Mouse (Mus musculus): ENCODE measurements around the gene Slc4a1. TPM values are rescaled to one million over a fixed set of nuclear protein-coding genes. Genes with fewer than 3 reads are reported as not detected.
A peak's percentile ranks its signal among the peaks of the same experiment; 100 is the strongest.

The Slc4a1 gene
- total and polyA plus RNA-seq, 3 experiments: 1.1 to 596 (median 2.9) TPM

DNA sequence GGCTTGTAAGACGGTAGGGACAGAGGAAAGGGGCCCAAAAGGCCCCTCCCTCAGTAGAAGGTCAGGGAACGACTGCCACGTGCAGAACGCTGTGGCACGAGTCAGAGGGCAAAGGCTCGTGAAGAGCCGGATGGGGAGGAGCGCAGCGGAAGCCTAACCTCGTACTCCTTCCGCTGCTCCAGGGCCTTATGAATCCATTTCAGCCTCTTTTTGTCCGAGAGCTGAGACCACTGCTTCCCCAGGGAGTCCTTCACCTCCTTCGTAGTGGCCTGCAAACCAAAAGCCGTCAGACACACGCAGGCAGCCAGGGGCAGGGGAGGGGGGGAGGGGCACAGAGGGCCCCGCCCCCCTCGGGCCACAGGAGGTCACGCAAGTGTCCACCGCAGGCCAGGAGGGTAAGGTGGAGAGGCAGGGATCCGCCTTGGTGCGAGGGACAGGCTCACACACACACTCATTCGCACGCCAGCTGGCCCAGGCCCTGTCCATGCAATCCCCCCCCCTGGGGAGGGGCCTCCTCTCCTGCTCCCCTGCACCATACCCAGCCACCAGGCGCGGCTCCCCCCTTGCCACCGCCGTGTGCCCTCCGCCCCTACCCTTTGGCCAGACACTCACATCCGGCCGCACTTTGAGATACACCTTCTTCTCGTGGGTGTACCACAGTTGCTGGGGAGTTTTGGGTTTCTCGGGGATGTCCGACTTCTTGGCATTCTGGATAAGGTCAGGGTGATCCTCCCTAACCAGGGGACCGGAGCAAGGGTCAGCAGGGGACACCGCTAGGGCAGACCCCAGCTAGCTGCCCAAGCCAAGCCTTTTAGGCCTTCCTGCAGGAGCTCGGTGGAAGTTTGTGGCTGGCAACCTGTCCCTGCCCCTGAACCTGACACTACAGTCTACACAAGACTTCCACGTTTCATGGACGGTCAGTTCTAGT is 55.0 kb downstream of the Slc4a1 start:
- no peak for DNase-seq (ENCODE audit: low spot score)
- peaks cover 91% of the 10 kb centered on the region for H3K4me1 ChIP-seq (ENCODE audit: insufficient read depth, low read depth, low read length)

DNA sequence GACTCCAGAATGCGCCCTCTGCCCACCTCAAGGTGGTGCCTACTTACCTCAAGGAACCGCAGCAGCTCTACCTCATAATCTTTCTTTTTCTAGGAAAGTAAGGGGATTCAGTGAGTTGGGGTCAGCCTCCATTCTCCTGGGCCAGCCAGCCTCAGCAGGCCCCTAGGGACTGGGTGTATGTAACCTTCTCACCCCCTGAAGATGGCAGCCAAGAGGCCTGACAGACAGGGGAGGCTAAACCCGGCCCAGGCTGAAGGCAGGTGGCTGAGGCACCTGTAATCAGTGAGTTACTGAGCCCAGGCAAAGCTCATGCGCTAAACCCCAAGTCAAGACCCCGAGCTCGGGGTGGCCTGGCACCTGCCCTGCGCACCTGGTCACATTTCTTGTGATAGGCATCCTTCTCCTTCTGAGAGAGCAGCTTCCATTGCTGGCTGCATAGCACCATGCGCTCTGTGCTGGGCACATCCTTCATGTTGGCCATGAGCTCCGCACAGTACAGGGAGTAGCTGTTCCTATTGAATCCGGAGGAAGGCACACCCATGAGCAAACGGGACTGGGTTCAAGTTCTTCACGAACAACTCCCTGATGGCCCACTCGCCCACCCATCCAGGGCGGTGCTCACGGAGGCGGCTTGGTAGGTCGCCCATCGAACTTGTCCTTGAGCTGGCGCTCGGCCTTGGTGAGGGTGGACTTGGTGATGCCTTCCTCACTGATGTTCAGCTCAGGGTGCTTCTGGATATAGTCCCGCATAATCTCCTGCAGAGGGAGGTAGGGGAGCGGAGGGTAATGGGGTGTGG is 56.0 kb downstream of the Slc4a1 start:
- TF ChIP-seq POLR2AphosphoS5 (IDR thresholded peaks at IDR 0.05; ENCODE audit: insufficient replicate concordance, low read depth, low read length) (no peak), GATA1 (IDR thresholded peaks at IDR 0.05; ENCODE audit: borderline replicate concordance, low read length) (no peak)
- DNase-seq (ENCODE audit: low spot score) (no peak), ATAC-seq (ENCODE audit: extremely low read depth, insufficient number of reproducible peaks, low FRiP score, poor library complexity, severe bottlenecking) (no peak)
- H3K9me3 ChIP-seq (replicated peaks): no peaks in the 10 kb centered on the region
- peak overlapping the region; percentile 69; the same call in 1 of the 2 replicates for H3K4me3 ChIP-seq (ENCODE audit: low read depth, low read length)
- H3K36me3 ChIP-seq (replicated peaks): peaks cover 99% of the 10 kb centered on the region
- H3K4me1 ChIP-seq (ENCODE audit: insufficient read depth, low read depth, low read length): peaks cover 86% of the 10 kb centered on the region
- H3K27me3 ChIP-seq (ENCODE audit: insufficient read depth, low read length): no peaks in the 10 kb centered on the region

More for the DNA sequence above, 55.0 kb downstream of the Slc4a1 start:
- H3K36me3 ChIP-seq (replicated peaks): peaks cover 99% of the 10 kb centered on the region
- H3K27me3 ChIP-seq (ENCODE audit: insufficient read depth, low read length): no peaks in the 10 kb centered on the region
- ATAC-seq (ENCODE audit: extremely low read depth, insufficient number of reproducible peaks, low FRiP score, poor library complexity, severe bottlenecking): no peak
- peak overlapping the region; percentile 69; the same call in 1 of the 2 replicates for H3K4me3 ChIP-seq (ENCODE audit: low read depth, low read length)
- H3K9me3 ChIP-seq (replicated peaks): no peaks in the 10 kb centered on the region
- no peak for TF ChIP-seq GATA1 (IDR thresholded peaks at IDR 0.05; ENCODE audit: borderline replicate concordance, low read length)
- no peak for TF ChIP-seq TAL1 (conservative IDR thresholded peaks at IDR 0.05; ENCODE audit: low read depth, low read length)
- TF ChIP-seq GATA2 (IDR thresholded peaks at IDR 0.05; ENCODE audit: borderline replicate concordance, low read depth, low read length): no peak
- TF ChIP-seq CTCF (IDR thresholded peaks at IDR 0.05; ENCODE audit: low read depth, low read length): no peak
- TF ChIP-seq POLR2AphosphoS5 (IDR thresholded peaks at IDR 0.05; ENCODE audit: insufficient replicate concordance, low read depth, low read length): no peak

DNA sequence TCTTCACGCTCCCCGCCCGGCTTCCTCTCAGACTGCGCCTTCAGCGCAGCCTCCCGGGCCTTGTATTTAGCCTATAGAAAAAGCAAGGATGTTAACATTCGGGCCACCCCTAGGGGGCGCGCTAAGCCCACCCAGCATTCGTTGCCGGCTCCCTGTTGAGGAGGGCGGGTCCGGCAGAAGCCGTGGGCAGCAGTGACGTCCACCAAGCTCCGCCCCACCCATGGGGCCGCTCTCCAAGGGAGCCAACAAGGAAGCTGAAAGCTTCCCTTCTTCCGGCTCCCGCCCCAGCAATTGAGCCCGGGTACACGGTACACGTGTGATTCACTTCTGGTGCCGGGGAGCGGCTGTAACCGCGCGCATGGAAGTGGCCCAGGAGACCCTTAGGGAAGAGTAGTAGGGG is 57.0 kb downstream of the Slc4a1 start:
- no peaks in the 10 kb centered on the region for H3K27me3 ChIP-seq (ENCODE audit: insufficient read depth, low read length)
- ATAC-seq (ENCODE audit: extremely low read depth, insufficient number of reproducible peaks, low FRiP score, poor library complexity, severe bottlenecking) (peak; percentile 94), DNase-seq (ENCODE audit: low spot score) (peak; percentile 92)
- H3K4me1 ChIP-seq (ENCODE audit: insufficient read depth, low read depth, low read length): peaks cover 77% of the 10 kb centered on the region
- peak overlapping the region; percentile 69 for H3K4me3 ChIP-seq (ENCODE audit: low read depth, low read length)
- no peak for TF ChIP-seq GATA1 (IDR thresholded peaks at IDR 0.05; ENCODE audit: borderline replicate concordance, low read length)
- TF ChIP-seq CTCF (IDR thresholded peaks at IDR 0.05; ENCODE audit: low read depth, low read length): peak; percentile 79
- peaks cover 99% of the 10 kb centered on the region for H3K36me3 ChIP-seq (replicated peaks)
- H3K9me3 ChIP-seq (replicated peaks): no peaks in the 10 kb centered on the region

DNA sequence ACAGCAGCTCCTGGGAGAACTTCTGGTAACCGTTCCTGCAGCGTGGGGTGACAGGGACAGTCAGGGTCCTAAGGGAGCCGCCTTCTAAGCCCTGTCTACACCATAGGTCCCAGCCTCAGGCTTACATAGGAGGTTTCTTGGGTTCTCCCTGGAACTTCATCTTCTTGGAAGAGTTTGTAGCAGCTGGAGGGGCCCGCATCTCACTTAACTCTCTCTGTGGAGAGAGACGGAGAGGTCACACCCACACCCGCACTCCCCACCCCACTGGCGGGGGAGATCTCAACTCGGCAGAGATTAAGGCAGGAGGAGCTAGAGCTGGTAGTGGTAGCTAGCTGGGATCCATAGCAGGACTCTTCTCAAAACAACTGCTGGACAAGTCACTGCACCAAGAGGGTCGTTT is 57.9 kb downstream of the Slc4a1 start:
- no peak for DNase-seq (ENCODE audit: low spot score)
- no peaks in the 10 kb centered on the region for H3K27me3 ChIP-seq (ENCODE audit: insufficient read depth, low read length)
- H3K4me3 ChIP-seq (ENCODE audit: low read depth, low read length): no peak overlapping the region
- peaks cover 69% of the 10 kb centered on the region for H3K4me1 ChIP-seq (ENCODE audit: insufficient read depth, low read depth, low read length)
- ATAC-seq (ENCODE audit: extremely low read depth, insufficient number of reproducible peaks, low FRiP score, poor library complexity, severe bottlenecking): no peak
- H3K36me3 ChIP-seq (replicated peaks): peaks cover 91% of the 10 kb centered on the region
- no peaks in the 10 kb centered on the region for H3K9me3 ChIP-seq (replicated peaks)
- TF ChIP-seq TAL1 (conservative IDR thresholded peaks at IDR 0.05; ENCODE audit: low read depth, low read length) (no peak), GATA1 (IDR thresholded peaks at IDR 0.05; ENCODE audit: borderline replicate concordance, low read length) (no peak)

DNA sequence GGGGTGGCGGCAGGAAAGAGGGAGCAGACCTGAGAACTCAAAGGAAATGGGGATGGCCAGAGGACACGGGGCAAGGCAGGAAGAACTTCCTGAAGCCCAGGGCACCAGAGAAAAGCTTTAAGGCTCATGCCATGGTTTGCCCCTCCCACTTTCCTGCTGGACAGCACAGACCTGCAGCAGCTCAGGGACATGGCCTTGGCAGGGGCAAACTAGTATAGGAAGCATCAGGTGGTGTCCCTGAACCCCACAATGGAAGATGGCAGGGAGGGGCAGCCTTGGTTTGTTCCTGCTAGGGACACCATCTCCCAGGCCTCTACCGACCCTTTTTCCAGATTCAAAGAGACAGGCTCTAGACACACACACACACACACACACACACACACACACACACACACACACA is 60.6 kb downstream of the Slc4a1 start:
- DNase-seq (ENCODE audit: low spot score) (no peak), ATAC-seq (ENCODE audit: extremely low read depth, insufficient number of reproducible peaks, low FRiP score, poor library complexity, severe bottlenecking) (no peak)
- peaks cover 63% of the 10 kb centered on the region for H3K36me3 ChIP-seq (replicated peaks)
- H3K9me3 ChIP-seq (replicated peaks): no peaks in the 10 kb centered on the region
- no peaks in the 10 kb centered on the region for H3K27me3 ChIP-seq (ENCODE audit: insufficient read depth, low read length)
- peaks cover 43% of the 10 kb centered on the region for H3K4me1 ChIP-seq (ENCODE audit: insufficient read depth, low read depth, low read length)
- H3K4me3 ChIP-seq (ENCODE audit: low read depth, low read length): no peak overlapping the region
- TF ChIP-seq GATA1 (IDR thresholded peaks at IDR 0.05; ENCODE audit: borderline replicate concordance, low read length) (no peak), GATA2 (IDR thresholded peaks at IDR 0.05; ENCODE audit: borderline replicate concordance, low read depth, low read length) (no peak), TAL1 (conservative IDR thresholded peaks at IDR 0.05; ENCODE audit: low read depth, low read length) (no peak), POLR2AphosphoS5 (IDR thresholded peaks at IDR 0.05; ENCODE audit: insufficient replicate concordance, low read depth, low read length) (no peak), CTCF (IDR thresholded peaks at IDR 0.05; ENCODE audit: low read depth, low read length) (no peak)

DNA sequence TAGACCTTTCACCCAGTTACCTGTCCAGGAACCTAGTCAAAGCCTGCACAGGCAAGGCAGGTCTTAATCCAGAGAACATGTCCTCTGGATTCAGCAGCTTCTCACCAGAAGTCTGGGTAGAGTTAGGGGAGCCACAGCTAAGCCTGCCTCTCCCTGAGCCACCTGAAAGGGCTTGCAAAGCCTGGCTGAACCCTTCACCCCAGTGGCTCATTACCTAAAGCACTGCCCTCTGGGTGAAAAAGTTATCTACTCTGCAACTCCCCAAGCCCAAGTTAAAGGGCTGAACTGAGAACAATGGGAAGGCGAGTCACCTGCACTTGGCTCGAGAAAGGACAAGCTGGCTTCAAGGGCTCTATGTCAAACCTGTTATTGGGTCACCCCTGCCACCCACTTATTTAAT is 61.9 kb downstream of the Slc4a1 start:
- DNase-seq (ENCODE audit: low spot score) (no peak), ATAC-seq (ENCODE audit: extremely low read depth, insufficient number of reproducible peaks, low FRiP score, poor library complexity, severe bottlenecking) (no peak)
- Histone ChIP-seq H3K9me3 (replicated peaks) (no peaks in the 10 kb centered on the region), H3K27me3 (ENCODE audit: insufficient read depth, low read length) (no peaks in the 10 kb centered on the region), H3K36me3 (replicated peaks) (peaks cover 51% of the 10 kb centered on the region), H3K4me1 (ENCODE audit: insufficient read depth, low read depth, low read length) (peaks cover 35% of the 10 kb centered on the region), H3K4me3 (ENCODE audit: low read depth, low read length) (no peak overlapping the region)
- no peak for TF ChIP-seq GATA2 (IDR thresholded peaks at IDR 0.05; ENCODE audit: borderline replicate concordance, low read depth, low read length)
- no peak for TF ChIP-seq POLR2AphosphoS5 (IDR thresholded peaks at IDR 0.05; ENCODE audit: insufficient replicate concordance, low read depth, low read length)
- TF ChIP-seq GATA1 (IDR thresholded peaks at IDR 0.05; ENCODE audit: borderline replicate concordance, low read length): no peak
- TF ChIP-seq TAL1 (conservative IDR thresholded peaks at IDR 0.05; ENCODE audit: low read depth, low read length): no peak
- TF ChIP-seq CTCF (IDR thresholded peaks at IDR 0.05; ENCODE audit: low read depth, low read length): no peak
